Mouse (Mus musculus) T-helper 1 cell (primary cell): ENCODE data around the gene Nrde2.

ENCODE experiments used
- in situ Hi-C: fragments of 300-600 bp; cut with MboI, MseI; formaldehyde crosslinking; loops from one replicate; pipeline ENCODE4 v1.15.1; 2025; ENCODE audit warnings: high pct_unique_total_duplicates

The Nrde2 gene

DNA sequence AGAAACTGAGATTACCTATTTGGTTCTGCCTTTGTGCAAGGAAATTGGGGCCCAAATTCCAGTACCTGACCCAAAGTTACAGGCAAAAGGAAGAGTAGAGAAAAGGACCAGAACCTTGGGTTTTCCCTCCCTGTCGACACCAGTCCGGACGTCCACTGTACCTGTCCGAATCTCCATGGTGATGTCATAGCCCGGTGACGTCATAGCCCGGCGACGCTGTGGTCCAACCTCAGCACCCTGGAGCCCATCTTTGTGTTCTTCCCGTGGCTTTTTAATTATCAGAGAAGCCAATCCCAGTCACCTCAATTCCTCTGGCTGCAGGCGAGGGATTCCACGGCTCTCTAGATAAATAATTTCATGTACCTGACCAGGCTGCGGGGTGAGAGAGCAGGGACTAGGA, 21.3 kb upstream of the Nrde2 start:
- in situ Hi-C loops = no loop called here

DNA sequence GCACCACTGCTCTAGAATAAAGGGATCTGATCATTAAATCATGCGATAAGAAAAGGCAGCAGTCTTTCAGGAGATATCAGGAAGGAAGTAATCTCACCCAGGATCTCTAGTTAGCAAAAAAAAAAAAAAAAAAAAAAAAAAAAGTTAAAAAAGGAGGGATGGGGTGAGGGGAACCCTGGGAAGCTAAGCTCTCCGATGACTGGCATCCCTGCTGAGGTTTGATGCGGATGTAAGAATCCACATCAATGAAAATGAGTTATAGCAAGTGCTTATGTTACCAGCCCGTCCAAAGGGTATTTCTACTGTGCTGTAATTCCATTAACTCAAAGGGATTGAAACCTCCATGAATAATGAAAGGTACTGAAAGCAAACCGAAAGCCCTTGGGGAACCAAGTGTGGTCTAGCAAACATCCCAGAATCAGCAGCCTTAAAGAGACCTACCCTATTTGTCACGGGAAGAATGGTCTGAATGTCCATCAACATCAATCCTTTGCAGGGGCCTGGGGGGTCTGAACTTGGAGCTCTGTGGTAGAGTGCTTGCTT, 19.5 kb upstream of the Nrde2 start:
- in situ Hi-C loops = no loop called here

DNA sequence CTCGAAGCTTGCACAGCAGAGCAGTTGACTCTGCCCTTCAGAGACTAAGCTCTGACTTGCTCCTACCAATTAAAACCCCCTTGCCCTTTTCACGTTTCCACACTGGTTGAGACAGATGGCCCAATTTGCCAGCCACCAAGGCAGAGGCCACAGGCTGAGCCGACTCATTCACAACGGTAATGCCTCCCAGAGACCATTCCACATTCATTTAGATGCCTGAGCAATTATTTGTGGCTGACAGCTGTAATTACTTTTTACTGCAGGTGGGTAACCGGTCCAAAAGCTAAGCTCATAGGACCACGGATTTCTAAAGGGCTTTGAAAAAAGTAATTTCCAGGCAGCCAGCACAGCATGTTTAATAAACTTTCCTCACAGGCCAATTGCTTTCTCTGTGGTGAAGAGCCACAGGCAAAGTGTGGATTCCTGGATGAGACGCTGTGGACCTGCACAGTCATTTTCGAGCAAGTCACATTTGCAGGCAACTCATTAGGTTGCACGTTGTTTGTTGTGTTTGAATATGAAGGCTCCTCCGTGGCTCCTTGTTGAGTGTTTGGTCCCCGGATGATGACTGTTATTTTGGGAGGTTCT, 17.1 kb upstream of the Nrde2 start:
- in situ Hi-C loops = no loop called here

DNA sequence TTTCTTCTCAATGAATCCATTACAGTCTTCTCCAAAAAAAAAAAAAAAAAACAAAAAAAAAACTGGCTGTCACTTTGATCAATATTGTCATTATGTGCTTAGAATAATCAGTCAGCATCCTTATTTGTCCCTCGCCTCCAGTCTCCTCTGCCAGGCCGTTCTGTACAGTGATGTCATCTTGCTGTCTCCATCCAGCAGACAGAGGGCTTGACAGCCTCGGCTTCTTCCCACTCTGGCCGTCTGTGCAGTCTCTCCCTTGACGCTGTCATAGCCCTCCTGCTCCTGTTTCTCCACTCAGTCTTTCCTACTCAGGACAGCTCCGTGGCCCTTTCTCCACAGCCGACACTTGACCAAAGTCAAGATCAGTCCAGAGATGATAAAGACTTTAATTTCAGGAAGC, 13.0 kb upstream of the Nrde2 start:
- in situ Hi-C loops = no loop called here

DNA sequence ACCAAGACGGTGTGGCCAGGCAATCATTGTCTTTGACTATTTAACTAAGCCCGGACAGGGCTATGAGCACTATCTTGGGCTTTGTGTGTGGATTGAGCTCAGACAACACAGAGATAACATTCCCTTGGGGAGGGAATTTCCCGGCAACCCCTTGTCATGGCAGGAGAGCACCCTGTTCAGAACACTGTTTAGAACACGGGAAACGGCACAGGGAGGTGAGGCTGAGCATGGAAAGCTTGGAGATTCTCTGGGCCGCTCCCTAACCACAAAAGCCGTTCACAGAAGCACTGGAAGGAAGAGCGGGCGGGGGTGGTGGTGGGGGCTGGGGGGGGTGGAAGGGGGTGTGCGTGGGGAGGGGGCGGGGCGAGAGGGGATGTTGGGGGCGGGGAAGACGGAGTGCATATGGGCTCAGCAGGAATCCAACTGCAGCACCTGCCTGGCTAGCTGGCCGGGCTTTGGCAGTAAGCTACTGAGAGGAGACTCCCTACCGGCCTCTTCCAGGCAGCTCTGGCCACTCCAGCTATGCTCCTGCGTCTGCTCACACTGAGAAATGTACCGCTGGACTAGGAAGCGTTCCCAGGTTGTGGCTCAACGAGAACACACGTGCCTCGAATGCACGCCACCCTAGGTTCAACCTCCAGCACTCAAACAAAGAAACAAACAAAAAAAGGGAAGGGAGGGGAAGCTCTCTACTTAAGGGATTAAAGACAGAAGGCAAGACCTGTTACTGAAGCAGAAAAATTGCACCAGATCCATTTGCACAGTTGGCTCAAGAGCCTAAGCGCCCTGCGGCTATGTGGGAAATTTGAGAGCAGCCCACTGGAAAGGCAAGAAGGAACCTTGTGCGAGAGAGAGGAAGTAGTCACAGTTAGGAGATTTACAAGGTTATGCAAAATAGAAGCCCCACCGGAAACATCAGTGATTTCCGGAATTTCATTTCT, 8.7 kb upstream of the Nrde2 start:
- in situ Hi-C loops = no loop called here

DNA sequence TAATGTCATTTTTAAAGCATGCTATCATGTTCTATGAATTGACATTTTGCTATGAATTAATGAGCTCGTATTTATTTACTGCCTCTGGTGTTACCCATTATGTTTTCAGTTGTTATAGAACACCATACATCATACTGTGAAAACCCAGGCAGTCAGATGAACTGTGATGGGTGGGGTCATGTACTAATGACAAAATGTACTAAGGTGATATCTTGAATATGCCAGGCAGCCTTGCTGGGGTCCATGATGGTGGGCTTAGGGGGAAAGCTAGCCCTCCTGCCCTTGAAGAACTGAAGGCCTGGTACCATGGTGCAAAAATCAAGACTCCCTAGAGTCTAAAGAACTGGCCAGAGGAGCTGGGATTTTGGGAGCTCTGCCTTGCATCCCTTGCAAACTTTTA, 8.0 kb upstream of the Nrde2 start:
- in situ Hi-C loops = no loop called here

DNA sequence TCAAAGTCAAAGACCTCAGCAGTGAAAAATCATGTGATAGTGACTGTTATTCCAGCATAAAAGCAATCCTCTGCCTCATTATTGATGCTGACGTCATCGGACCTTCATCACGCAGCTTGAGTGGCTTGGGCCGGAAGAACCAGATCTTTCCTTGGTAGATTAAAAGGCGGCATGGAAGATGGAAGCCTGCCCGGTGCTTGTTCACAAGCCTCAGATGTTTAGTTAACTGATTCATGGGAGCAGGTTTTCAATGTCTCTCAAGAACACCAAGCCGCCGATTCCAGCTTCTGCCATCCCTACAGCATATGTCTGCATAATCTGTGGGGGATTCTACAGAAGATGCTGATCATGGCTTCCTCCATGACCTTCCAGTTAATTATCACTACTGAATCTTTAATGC, 7.5 kb upstream of the Nrde2 start:
- in situ Hi-C loops = no loop called here

DNA sequence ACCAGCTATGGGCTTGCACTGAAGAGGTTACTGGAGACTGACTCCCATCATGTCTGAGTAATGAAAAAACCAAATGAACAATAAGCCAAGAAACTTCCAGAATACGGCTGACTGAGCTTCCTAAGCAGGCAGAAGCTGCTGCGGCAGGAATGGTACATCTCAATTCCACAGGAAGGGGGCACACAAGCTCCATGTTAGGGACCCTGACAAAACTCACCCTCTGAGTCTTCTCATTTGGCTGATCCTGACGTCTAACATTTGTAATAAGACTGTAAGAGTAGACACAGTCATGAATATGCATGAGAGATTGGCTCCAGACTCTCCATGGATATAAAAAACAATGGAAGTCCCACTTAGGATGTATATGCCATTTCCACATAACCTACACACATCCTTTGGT, 6.7 kb upstream of the Nrde2 start:
- in situ Hi-C loops = no loop called here

DNA sequence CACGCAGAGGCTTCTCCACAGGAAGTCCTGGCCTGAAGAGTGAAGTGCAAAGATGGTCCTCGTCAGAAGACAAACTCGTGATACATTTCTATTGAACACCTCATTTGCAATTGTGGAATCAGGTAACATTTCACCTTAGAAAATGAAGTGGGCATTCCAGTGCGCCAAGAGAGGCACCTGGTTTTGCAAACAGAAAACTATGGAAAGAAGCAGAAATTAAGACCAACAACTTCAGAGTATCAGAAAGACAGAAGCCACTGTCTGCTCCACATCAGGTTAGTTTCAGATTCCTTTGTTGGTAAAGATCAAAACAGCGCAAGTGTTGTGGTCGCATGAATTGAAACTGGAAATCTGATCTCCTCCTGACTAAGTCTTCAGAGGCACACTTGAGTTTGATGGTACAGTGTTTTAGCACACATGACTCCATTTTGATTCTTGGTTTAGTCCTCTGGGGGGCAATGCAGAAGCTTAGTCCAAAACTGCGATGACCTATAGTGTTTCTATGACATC, 5.6 kb upstream of the Nrde2 start:
- in situ Hi-C loops = no loop called here

DNA sequence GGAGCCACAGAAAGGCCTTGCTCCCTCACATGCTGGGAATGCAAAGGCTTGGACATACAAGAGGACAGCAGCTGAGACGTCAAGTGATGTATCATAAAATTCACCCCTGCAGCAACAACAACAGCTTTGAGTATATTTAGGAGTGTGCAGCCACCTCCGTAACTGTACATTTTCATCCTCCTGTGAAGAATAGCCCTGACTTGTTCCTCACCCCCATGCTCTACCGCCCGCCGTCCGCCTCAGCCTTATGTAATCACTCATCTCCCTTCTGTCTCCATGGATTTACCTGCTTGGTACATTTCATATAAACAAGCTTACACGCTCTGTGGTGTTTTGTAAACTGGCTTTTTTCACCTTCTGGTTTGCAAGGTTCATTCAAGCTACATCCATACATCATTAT, 7.0 kb downstream of the Nrde2 start:
- in situ Hi-C loops = no loop called here

DNA sequence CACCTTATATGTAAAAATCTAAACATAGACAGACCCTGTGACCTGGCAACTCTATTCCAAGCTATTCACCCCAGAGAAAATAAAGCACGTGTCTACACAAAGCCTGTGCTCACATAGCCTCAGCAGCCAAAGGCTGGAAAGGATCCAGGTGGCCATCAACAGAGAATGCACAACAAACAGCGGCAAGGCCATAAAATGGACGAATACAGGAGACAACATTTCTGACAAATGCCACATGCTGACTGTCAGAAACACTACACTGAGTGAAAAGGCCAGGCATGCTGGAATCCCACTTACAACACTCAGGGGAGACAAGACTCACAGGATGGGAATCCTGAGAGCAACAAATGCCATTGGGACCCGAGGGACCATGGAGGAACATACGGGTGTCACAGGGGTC, 15.2 kb downstream of the Nrde2 start:
- in situ Hi-C loops = no loop called here

DNA sequence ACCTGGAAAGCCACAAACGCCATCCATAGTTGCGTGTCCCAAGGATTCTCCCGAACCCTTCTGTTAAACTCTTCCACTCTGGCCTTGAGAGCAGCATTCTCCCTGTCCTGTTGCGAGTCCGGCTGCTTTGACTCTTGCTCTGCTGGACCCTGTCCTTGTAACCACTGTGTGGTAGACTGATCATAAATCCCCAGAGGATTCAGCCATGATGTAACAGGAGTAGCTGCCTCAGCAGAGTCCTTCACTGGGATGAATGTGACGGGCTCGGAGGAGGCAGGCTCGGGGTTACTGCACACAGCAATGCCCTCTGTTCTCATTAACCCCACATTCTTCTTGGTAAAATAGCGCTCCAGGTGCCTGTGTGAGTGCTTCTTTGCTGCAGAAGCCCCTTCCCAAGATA, 15.7 kb downstream of the Nrde2 start:
- in situ Hi-C loops = no loop called here

DNA sequence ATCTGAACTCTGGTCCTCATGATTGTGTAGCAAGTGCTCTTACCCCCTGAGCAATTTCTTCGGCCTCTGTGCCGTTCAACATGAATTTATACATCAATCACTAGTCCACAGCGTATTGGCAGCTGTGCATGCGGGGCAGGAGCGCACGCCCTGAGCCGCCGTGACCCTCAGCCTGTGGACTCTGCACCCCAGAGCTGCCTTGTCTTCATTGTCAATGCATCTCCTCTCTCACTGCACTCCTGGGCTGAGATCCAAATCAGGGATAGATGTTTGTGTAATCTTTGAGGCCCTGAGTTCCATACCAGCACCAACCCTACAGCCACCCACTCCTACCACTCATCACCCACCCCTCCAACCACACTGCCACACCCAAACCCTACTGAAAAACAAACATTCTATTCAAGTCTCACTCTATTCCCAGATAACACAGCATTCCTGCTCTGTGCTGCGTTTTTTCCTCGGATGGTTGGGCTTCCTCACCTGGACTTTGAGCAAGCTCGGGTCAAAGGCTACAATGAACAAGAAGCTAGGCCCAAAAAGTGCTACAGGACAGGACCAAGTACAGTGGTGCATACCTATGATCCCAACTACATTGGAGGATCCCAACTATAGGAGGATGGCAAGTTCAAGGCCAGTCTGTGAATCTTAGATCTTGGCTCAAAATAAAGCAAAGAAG, 16.5 kb downstream of the Nrde2 start:
- in situ Hi-C loops = no loop called here

DNA sequence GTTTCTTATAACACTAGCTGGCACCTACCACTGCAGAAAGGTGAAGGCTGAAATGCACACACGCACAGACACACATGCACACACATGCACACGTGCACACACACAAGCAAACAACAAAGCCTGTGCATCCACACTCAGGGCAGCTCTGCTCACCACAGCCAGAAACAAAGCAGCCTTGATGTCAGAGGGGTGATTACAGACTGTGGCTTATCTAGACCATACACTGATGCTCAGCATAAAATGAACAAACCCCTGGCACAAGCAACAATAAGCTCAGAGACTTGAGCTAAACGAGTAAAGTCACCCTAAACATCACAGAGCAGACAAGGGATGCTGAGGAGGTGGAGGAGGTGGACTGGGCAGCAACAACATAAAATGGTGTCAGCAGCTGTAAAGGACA, 24.3 kb downstream of the Nrde2 start:
- in situ Hi-C loops = no loop called here

DNA sequence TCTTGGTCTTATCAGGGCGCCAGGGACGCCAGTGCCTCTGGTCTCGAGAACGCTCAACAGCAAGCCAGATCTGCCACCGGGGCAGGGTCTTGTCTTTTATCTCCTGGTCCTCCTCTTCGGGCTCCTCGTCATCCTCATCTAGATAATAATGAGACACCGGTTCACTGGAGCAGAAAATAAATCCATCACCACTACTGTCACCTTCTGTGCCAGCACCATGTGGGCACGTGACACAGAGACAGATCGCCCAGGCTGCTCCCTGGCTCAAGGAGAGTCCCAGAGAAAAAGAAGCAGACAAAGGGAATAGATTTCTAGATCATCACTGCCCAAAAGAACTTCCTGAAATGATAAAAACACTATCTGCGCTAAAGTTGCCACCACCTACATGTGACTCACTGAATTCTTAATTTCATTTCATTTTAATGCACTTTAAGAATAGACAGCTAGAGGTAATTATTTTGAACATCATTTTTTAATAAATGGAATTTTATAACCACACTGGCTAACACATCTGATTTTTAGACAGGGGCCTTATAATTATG, 25.0 kb downstream of the Nrde2 start:
- in situ Hi-C loops = no loop called here

DNA sequence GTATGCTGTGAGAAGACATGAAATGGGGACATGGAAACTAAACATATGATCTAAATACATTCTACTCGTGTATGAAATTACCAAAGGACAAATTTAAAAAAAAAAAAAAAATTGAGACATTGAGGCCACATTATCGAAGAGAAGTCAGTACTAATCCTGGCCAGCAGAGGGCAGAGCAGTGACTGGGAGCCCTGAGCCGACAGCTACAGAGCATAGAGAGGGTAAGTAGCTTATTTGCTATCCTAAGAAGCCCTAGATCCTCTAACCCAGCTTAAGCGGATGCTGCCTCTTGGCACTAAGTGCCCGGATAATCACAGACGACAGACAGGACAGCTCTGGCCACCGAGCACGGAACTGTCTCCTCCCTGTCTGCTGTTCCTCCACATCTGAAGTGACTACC, 27.8 kb downstream of the Nrde2 start:
- in situ Hi-C loops = no loop called here

DNA sequence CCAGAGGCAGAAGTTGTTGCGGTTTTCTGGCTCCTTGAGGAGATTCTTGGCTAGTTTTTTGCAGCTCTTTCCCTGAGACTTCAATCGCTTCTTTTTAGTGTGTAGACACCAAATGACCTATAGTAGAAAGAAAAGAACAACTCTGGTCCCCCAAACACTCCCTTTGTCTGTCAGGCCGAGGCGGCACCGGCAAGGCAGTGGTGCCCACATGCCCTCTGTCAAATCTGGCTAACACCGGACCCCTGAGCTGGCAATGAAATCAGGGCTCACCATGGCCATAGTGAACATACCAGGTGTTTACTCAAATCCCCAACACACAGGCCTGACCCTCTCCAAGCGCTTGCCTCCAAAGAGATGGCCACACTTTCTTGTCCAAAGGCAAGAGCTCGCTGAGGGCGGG, 28.3 kb downstream of the Nrde2 start:
- in situ Hi-C loops = no loop called here

DNA sequence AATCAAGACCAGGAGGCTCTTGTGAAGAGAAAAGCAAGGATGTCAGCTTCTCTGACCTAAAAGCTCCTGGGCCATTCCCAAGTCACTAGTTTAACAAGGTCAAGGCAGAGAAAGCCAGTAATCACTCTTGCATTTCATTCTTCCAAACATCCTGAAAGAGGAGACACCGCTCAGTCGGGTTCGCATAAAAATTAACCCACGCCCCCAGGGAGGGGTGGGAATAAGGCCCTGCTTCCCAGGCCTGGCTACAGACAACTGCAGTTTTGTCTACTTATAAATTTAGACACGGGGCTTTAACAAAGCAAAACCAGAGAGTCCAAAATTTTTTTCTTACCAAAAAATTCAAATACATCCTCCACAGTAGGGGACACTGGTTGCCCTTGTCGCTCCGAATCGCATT, 30.5 kb downstream of the Nrde2 start:
- in situ Hi-C loops = loop anchor here (5.0 kb wide), 1 partner anchor 348 kb away; no protein-coding TSS in a partner anchor

DNA sequence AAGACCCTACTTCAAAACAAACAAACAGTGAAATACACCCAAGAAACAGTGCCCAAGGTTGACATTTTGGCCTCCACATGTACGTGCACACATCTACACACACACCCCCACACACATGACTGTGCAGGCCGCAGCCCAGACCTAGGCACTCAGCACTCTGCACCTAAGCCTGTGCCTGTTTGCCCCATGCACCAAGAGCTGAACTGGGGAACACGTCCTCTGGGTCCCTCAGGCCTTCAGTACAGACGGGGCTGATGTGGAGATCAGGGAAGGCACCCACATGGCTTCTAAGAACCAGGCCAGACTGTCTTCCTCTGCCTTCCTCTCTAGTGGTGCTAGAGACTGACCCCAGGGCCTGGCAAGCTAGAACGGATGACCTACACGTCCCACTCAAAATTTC, 30.9 kb downstream of the Nrde2 start:
- in situ Hi-C loops = loop anchor here (5.0 kb wide), 1 partner anchor 349 kb away; no protein-coding TSS in a partner anchor

DNA sequence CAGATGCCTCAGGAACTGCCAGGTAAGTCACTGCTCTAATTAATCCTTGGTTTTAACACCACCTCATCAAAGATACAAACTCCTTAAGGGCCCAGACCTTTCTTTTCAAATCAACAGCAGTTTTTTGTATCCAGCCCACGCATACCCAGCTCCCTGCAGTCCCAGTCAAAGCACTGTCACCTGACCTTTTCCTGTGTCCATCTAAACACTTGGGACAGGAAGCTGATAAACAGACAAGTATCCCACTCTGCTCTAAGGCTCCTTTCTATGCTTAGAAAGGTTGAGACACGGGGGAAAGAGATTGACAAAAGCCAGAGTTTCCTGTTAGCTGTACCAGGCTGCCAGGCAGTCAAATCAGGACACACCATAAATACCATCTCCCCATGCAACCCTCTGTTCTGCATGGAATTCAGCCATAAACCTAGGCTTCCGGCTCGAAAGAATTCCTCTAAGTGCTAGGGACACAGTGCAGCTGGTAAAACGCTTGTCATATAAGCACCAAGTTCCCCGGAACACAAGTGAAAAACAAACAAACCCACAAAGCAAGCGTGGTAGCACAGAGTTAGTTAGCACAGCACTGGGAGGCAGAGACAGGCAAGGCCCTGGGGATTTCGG, 31.5 kb downstream of the Nrde2 start:
- in situ Hi-C loops = loop anchor here (5.0 kb wide), 1 partner anchor 349 kb away; no protein-coding TSS in a partner anchor
